Mouse (Mus musculus) heart, embryonic 12.5 days (tissue): ENCODE data around the gene Gsg1. TPM values are rescaled to one million over a fixed set of nuclear protein-coding genes. Genes with fewer than 3 reads are reported as not detected.

Source experiments
- ATAC-seq: fragments of 200-750 bp; cut with Nextera tagmentation; 2 replicates; pipeline ENCODE4 v1.8.0; 2017; ENCODE audit warnings: moderate TSS enrichment, moderate library complexity; ENCODE audit not compliant: insufficient number of reproducible peaks, low FRiP score
- H3K27ac ChIP-seq: fragments of 300-500 bp; sonication (generic); 2 replicates; pipeline ENCODE4 v1.5.1; 2016; ENCODE audit warnings: mild to moderate bottlenecking, moderate library complexity; ENCODE audit not compliant: poor library complexity, severe bottlenecking
- H3K27me3 ChIP-seq: fragments of 300-500 bp; sonication (generic); replicated peaks from 2 replicates; pipeline ENCODE4 v1.6.1; 2016; ENCODE audit warnings: mild to moderate bottlenecking, moderate library complexity
- H3K36me3 ChIP-seq: fragments of 300-500 bp; sonication (generic); 2 replicates; pipeline ENCODE4 v1.6.1; 2016; ENCODE audit warnings: mild to moderate bottlenecking, moderate library complexity
- H3K4me1 ChIP-seq: fragments of 300-500 bp; sonication (generic); replicated peaks from 2 replicates; pipeline ENCODE4 v1.6.1; 2016; ENCODE audit warnings: mild to moderate bottlenecking
- H3K4me2 ChIP-seq: fragments of 300-500 bp; sonication (generic); 2 replicates; pipeline ENCODE4 v1.6.1; 2016; ENCODE audit warnings: mild to moderate bottlenecking, moderate library complexity
- H3K4me3 ChIP-seq: fragments of 300-500 bp; sonication (generic); 2 replicates; pipeline ENCODE4 v1.5.1; 2016; ENCODE audit warnings: mild to moderate bottlenecking
- H3K9ac ChIP-seq: fragments of 300-500 bp; sonication (generic); 2 replicates; pipeline ENCODE4 v1.6.1; 2016; ENCODE audit warnings: mild to moderate bottlenecking, moderate library complexity
- H3K9me3 ChIP-seq: fragments of 300-500 bp; sonication (generic); replicated peaks from 2 replicates; pipeline ENCODE4 v1.6.1; 2016; ENCODE audit warnings: mild to moderate bottlenecking, moderate library complexity
- whole genome bisulfite sequencing: fragments of 180-500 bp; shearing (Covaris S2); methylation state at CpG from one replicate; pipeline ENCODE4 v1.1.7; 2016; 5-methylcytosine and 5-hydroxymethylcytosine counted together
- polyA plus RNA-seq: library from polyadenylated mRNA; unstranded; fragments of >200 nt; fragmentation: Nextera tagmentation; extraction: Ambion mirVana; gene quantifications from 2 replicates; pipeline ENCODE4 v1.2.1, GENCODE M21; 2016

Gene Gsg1
- 0.59 and 0.69 TPM in 2 replicates for polyA plus RNA-seq

- WGBS, result 76% methylated on average over 7 of the region's 7 CpGs
- Histone ChIP-seq H3K4me3 (no peak within 1 kb of the TSS), H3K27ac (no peak within 1 kb of the TSS)
Observed at GRCm38 (mm10) chr6:135254153-135254552, at the start of gene Gsg1. Gene Gsg1 (minus strand): TSS chr6:135254351.

GRCm38 (mm10) chr6:135302421-135303125, 48.4 kb upstream of the Gsg1 start:
- Histone ChIP-seq H3K4me1 (peaks cover 24% of the 10 kb centered on the region), H3K4me3 (no peak overlapping the region), H3K9me3 (no peaks in the 10 kb centered on the region), H3K36me3 (no peaks in the 10 kb centered on the region), H3K9ac (no peak overlapping the region), H3K27ac (no peak overlapping the region), H3K27me3 (no peaks in the 10 kb centered on the region), H3K4me2 (no peak overlapping the region)
- no peak for ATAC-seq
- WGBS, result 31% methylated on average over 10 of the region's 10 CpGs

More at GRCm38 (mm10) chr6:135254153-135254552, at the start of gene Gsg1:
- H3K36me3 ChIP-seq, result peaks cover 2% of the 10 kb centered on the region; the same call in 1 of the 2 replicates
- peaks cover 27% of the 10 kb centered on the region for H3K4me1 ChIP-seq
- no peak within 1 kb of the TSS for H3K9ac ChIP-seq
- peaks cover 4% of the 10 kb centered on the region for H3K9me3 ChIP-seq
- H3K4me2 ChIP-seq, result no peak within 1 kb of the TSS
- no peaks in the 10 kb centered on the region for H3K27me3 ChIP-seq
- ATAC-seq, result no peak

GRCm38 (mm10) chr6:135300469-135300868, 46.3 kb upstream of the Gsg1 start:
- WGBS, result 69% methylated on average over 4 of the region's 4 CpGs
- Histone ChIP-seq H3K9ac (no peak overlapping the region), H3K36me3 (no peaks in the 10 kb centered on the region), H3K9me3 (no peaks in the 10 kb centered on the region), H3K4me2 (no peak overlapping the region), H3K4me1 (peaks cover 24% of the 10 kb centered on the region), H3K27ac (no peak overlapping the region), H3K4me3 (no peak overlapping the region), H3K27me3 (no peaks in the 10 kb centered on the region)
- ATAC-seq, result no peak

DNA sequence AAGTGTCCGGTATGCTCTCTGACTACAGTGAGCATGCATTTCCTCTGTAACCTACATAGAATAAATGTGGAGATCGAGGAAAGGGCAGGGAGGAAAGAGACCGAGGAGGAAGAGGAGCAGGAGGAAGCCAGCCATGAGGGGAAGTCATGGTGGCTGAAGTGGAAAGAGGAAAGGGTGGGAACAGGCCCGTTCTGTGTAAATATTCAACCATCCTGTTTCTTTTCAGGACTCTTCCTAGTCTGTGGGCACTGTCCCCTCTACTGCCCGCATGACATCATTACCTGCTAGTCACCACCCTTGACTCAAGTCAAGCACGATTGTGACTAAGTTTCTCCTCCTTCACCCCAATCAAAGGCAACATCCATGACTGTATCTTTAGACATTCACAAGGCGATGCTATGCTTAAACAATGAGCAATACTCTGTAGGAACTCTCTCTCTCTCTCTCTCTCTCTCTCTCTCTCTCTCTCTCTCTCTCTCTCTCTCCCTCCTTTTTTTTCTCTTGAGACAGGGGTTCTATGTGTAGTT, 44.9 kb upstream of the Gsg1 start:
- no peaks in the 10 kb centered on the region for H3K27me3 ChIP-seq
- no peak overlapping the region for H3K4me2 ChIP-seq
- 60% methylated on average over 7 of the region's 7 CpGs for WGBS
- H3K27ac ChIP-seq, result no peak overlapping the region
- H3K36me3 ChIP-seq, result no peaks in the 10 kb centered on the region
- H3K9me3 ChIP-seq, result no peaks in the 10 kb centered on the region
- H3K4me1 ChIP-seq, result peaks cover 16% of the 10 kb centered on the region
- H3K4me3 ChIP-seq, result no peak overlapping the region
- no peak overlapping the region for H3K9ac ChIP-seq
- 0 out of 2 replicates have a peak, but pooled peaks have one; percentile 33 for ATAC-seq

GRCm38 (mm10) chr6:135297570-135297969, 43.4 kb upstream of the Gsg1 start:
- Histone ChIP-seq H3K4me2 (no peak overlapping the region), H3K4me3 (no peak overlapping the region)
- WGBS, result 78% methylated on average over 7 of the region's 7 CpGs

DNA sequence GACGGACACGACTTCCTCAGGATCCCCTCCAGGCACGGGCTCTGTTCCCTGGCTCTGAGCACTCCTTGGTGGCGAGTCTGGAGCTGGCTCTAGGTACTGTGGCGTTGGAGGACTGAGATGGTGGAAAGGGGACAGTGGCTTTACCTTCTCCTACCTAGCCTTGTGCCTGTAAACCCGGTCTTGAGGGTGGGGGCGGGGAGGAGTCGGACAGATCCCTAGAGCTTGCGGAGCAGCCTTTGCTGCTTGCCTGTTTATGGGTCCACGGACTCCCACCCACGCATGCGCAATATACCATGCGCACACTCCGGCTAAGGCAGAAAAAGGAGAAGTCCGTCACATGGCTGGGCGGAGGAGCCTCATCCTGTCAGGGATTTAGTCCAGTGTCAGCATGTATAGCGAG, 42.1 kb upstream of the Gsg1 start:
- WGBS, result 74% methylated on average over 17 of the region's 17 CpGs
- ATAC-seq, result no peak
- Histone ChIP-seq H3K4me3 (no peak overlapping the region), H3K27ac (no peak overlapping the region), H3K4me1 (no peaks in the 10 kb centered on the region), H3K4me2 (no peak overlapping the region), H3K36me3 (no peaks in the 10 kb centered on the region), H3K9ac (no peak overlapping the region), H3K27me3 (no peaks in the 10 kb centered on the region), H3K9me3 (no peaks in the 10 kb centered on the region)

More at GRCm38 (mm10) chr6:135297570-135297969, 43.4 kb upstream of the Gsg1 start:
- Histone ChIP-seq H3K9me3 (no peaks in the 10 kb centered on the region), H3K27me3 (no peaks in the 10 kb centered on the region), H3K27ac (no peak overlapping the region), H3K9ac (no peak overlapping the region), H3K4me1 (peaks cover 7% of the 10 kb centered on the region), H3K36me3 (no peaks in the 10 kb centered on the region)
- ATAC-seq, result no peak

DNA sequence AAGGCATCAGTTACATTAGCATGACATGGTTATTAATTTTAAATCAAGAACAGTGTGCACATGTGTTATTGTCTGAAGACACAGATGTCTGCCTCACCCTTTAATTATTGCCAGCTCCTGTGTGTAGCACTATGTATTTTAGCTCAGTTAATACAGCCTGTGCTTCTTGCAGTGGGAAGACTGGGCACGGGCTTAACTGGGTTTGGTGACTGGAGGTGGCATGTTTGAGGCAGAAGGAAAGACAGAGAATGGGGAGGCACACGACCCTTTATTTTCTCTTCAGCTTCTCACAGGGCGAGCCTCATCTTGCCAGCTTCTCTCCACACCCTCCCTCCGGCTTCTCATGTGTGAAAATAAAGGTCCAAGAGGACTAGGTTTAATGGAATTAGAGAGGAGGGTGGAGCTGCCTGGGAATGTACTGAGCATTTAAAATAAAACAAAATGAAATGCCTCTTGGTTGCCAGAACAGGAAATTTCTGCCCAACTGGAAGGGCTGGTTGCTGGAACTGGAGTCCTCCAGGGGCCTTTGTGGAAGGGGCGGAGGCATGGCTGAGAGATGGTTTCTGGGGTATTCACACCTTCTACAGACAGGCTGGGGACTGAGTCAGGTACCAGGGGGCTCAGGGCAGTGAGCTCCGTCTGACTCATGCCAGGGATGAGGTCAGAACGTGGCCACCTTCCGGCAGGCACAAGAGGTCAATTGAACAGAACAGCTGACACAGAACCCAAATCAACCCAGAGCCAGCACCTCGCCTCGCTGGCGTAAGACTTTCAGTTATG, 41.1 kb upstream of the Gsg1 start:
- no peaks in the 10 kb centered on the region for H3K27me3 ChIP-seq
- H3K27ac ChIP-seq, result no peak overlapping the region
- no peak overlapping the region for H3K4me3 ChIP-seq
- no peak for ATAC-seq
- no peaks in the 10 kb centered on the region for H3K9me3 ChIP-seq
- no peaks in the 10 kb centered on the region for H3K4me1 ChIP-seq
- H3K4me2 ChIP-seq, result no peak overlapping the region
- no peak overlapping the region for H3K9ac ChIP-seq
- 75% methylated on average over 11 of the region's 11 CpGs for WGBS
- H3K36me3 ChIP-seq, result no peaks in the 10 kb centered on the region

DNA sequence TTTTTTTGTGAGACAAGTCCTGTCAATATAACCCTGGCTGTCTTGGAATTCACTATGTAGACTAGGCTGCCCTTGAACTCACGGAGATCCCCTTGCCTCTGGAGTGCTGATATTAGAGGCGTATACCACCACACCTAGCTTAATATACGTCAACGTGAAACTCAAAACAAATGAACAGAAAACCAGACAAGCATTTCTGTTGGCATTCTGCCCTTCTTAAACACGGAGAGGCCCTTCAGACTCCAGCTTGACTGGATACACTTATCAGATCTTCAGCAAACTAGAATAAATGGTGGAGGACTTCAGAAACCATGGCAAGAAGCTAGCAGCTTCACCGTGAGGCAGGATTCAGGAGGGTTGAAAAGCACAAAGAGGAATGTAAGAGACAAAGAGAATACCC, 40.0 kb upstream of the Gsg1 start:
- Histone ChIP-seq H3K27me3 (no peaks in the 10 kb centered on the region), H3K36me3 (no peaks in the 10 kb centered on the region), H3K9ac (no peak overlapping the region), H3K4me3 (no peak overlapping the region), H3K27ac (no peak overlapping the region), H3K4me2 (no peak overlapping the region), H3K9me3 (no peaks in the 10 kb centered on the region), H3K4me1 (no peaks in the 10 kb centered on the region)
- ATAC-seq, result no peak
- 67% methylated on average over 6 of the region's 6 CpGs for WGBS

GRCm38 (mm10) chr6:135292391-135292790, 38.2 kb upstream of the Gsg1 start:
- Histone ChIP-seq H3K36me3 (no peaks in the 10 kb centered on the region), H3K27ac (no peak overlapping the region), H3K27me3 (no peaks in the 10 kb centered on the region), H3K9ac (no peak overlapping the region), H3K4me1 (no peaks in the 10 kb centered on the region), H3K4me2 (no peak overlapping the region), H3K4me3 (no peak overlapping the region), H3K9me3 (no peaks in the 10 kb centered on the region)
- no peak for ATAC-seq
- WGBS, result 63% methylated on average over 4 of the region's 4 CpGs

GRCm38 (mm10) chr6:135279856-135280255, 25.7 kb upstream of the Gsg1 start:
- H3K27ac ChIP-seq, result no peak overlapping the region
- no peak for ATAC-seq
- 55% methylated on average over 10 of the region's 10 CpGs for WGBS

DNA sequence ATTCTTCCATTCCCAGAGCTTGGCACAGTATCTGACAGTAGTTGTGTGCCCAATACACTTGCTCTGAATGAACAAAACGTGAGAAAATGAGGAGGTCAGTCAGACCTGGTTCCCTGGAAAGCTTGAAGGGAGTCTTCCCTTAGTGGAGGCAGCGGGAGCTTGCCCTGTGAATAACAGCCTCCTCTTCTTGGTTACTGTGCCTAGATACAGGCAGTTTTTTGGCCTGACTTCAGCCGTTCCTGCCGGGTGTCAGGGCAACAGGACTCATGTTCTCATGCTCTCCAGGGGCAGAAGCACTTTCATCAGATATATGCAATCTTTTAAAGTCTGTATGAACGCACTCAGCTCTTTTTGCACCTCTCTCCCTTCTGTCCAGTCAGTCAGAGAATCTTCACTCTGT, 25.1 kb upstream of the Gsg1 start:
- H3K4me1 ChIP-seq, result peaks cover 10% of the 10 kb centered on the region
- H3K27ac ChIP-seq, result no peak overlapping the region
- no peak for ATAC-seq
- H3K27me3 ChIP-seq, result 0 out of 2 replicates have a peak, but pooled peaks cover 4% of the 10 kb centered on the region
- no peak overlapping the region for H3K4me3 ChIP-seq
- no peak overlapping the region for H3K9ac ChIP-seq
- no peaks in the 10 kb centered on the region for H3K9me3 ChIP-seq
- no peak overlapping the region for H3K4me2 ChIP-seq
- 62% methylated on average over 5 of the region's 5 CpGs for WGBS
- no peaks in the 10 kb centered on the region for H3K36me3 ChIP-seq

More at GRCm38 (mm10) chr6:135279856-135280255, 25.7 kb upstream of the Gsg1 start:
- Histone ChIP-seq H3K4me1 (peaks cover 6% of the 10 kb centered on the region), H3K4me3 (no peak overlapping the region), H3K36me3 (no peaks in the 10 kb centered on the region), H3K9ac (no peak overlapping the region), H3K4me2 (no peak overlapping the region), H3K27me3 (0 out of 2 replicates have a peak, but pooled peaks cover 4% of the 10 kb centered on the region), H3K9me3 (no peaks in the 10 kb centered on the region)
